Mouse (Mus musculus) midbrain, embryonic 16.5 days (tissue): Measurements from ENCODE around the gene Arl5b. TPM values are rescaled to one million over a fixed set of nuclear protein-coding genes. Genes with fewer than 3 reads are reported as not detected.
A peak's percentile ranks its signal among the peaks of the same experiment; 100 is the strongest.

Experiments used
- ATAC-seq: fragments of 200-750 bp; cut with Nextera tagmentation; 2 replicates; pipeline ENCODE4 v1.8.0; 2017; ENCODE audit warnings: moderate TSS enrichment
- H3K27ac ChIP-seq: fragments of 300-500 bp; sonication (generic); 2 replicates; pipeline ENCODE4 v1.5.1; 2014; ENCODE audit warnings: mild to moderate bottlenecking, low read length, mixed read lengths
- H3K27me3 ChIP-seq: fragments of 300-500 bp; sonication (generic); 2 replicates; pipeline ENCODE4 v1.6.1; 2014; ENCODE audit warnings: low read depth, low read length, mixed read lengths; ENCODE audit not compliant: control insufficient read depth, insufficient read depth
- H3K36me3 ChIP-seq: fragments of 300-500 bp; sonication (generic); 2 replicates; pipeline ENCODE4 v1.6.1; 2014; ENCODE audit warnings: mild to moderate bottlenecking, low read length, moderate library complexity, mixed read lengths; ENCODE audit not compliant: control insufficient read depth, insufficient read depth
- H3K4me1 ChIP-seq: fragments of 300-500 bp; sonication (generic); 2 replicates; pipeline ENCODE4 v1.6.1; 2014; ENCODE audit warnings: mild to moderate bottlenecking, low read length, mixed read lengths; ENCODE audit not compliant: control insufficient read depth, insufficient read depth
- H3K4me2 ChIP-seq: fragments of 300-500 bp; sonication (generic); 2 replicates; pipeline ENCODE4 v1.6.1; 2014; ENCODE audit warnings: mild to moderate bottlenecking, low read length, mixed read lengths
- H3K4me3 ChIP-seq: fragments of 300-500 bp; sonication (generic); 2 replicates; pipeline ENCODE4 v1.5.1; 2014; ENCODE audit warnings: low read depth, mild to moderate bottlenecking, low read length, moderate library complexity, mixed read lengths
- H3K9ac ChIP-seq: fragments of 300-500 bp; sonication (generic); 2 replicates; pipeline ENCODE4 v1.6.1; 2014; ENCODE audit warnings: low read depth, low read length, mixed read lengths
- H3K9me3 ChIP-seq: fragments of 300-500 bp; sonication (generic); replicated peaks from 2 replicates; pipeline ENCODE4 v1.6.1; 2014; ENCODE audit warnings: mild to moderate bottlenecking, low read length, mixed read lengths; ENCODE audit not compliant: control insufficient read depth, poor library complexity, severe bottlenecking
- WGBS: fragments of 180-500 bp; shearing (Covaris S2); extraction: QIAGEN DNeasy Blood & Tissue Kit; methylation state at CpG from one replicate; pipeline ENCODE4 v1.1.7; 2014; 5-methylcytosine and 5-hydroxymethylcytosine counted together
- polyA plus RNA-seq: library from polyadenylated mRNA; unstranded; fragments of >200 nt; fragmentation: Nextera tagmentation; extraction: Ambion mirVana; gene quantifications from 2 replicates; pipeline ENCODE4 v1.2.1, GENCODE M21; 2015

Arl5b gene
- polyA plus RNA-seq = 29.2 and 37.4 TPM in 2 replicates

DNA sequence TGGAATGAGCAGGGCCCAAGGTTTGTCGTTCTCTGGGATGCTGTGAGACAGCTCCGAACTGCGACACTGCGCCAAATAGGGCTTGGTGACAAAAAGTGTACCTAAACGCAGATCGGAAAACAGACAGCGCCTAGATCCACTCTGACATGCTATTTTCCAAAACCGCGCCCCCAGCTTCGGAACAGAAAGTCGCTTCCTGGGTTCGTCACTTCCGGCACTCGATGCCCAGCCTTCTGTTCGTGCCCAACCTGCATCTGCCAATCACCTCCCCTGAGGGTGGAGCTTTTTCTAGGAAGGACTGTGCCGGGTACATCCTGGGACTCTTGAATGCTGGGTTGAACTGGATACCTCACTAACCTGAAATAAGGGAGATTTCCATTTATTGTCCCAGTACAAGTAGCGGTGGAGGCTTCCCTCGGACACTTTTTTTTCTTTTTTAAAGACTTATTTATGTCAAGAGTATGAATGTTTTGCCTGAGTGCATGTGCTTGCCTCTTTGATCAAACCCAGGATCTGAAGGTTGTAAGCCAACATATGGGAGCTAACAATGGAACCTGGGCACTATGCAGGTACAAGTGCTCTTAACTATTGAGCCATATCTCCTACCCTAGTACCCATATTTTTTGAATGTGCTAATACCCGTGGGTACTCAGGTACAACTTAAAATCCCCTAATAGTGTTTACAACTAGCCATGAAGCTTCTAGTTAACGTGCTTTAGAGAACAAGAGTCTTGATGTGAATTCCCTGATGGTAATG is at the start of gene Arl5b:
Arl5b (plus strand) TSS at position 279 of the 757 bp plus-strand sequence.
- Histone ChIP-seq H3K36me3 (no peaks in the 10 kb centered on the region), H3K4me3 (peak within 1 kb of the TSS; percentile 69), H3K27ac (peak within 1 kb of the TSS; percentile 72), H3K9me3 (no peaks in the 10 kb centered on the region), H3K4me2 (peak within 1 kb of the TSS; percentile 57), H3K4me1 (peaks cover 22% of the 10 kb centered on the region), H3K27me3 (no peaks in the 10 kb centered on the region), H3K9ac (peak within 1 kb of the TSS; percentile 70)
- WGBS = 8% methylated on average over 20 of the region's 20 CpGs
- ATAC-seq = peak; percentile 99

DNA sequence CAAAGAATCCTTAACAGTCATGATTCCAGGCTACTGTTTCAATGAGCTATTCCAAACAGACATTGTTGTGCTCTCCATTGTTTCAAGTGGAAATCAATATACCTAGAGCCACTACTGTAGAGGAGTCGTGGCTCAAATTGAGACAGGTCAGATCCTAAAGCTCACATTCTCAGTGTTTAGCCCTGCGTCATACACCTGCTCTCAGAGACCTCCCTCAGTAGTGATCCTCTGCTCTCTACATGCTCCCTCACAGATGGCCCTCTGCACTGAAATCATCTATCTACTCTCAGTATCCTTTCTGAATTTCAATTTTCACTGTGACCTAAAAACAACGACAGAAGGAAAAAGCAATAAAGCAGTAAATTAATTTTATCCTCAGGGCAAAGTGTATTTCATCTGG is 41.7 kb upstream of the Arl5b start:
- 79% methylated on average over 3 of the region's 3 CpGs for WGBS
- Histone ChIP-seq H3K4me2 (no peak overlapping the region), H3K9me3 (peaks cover 2% of the 10 kb centered on the region; the same call in 1 of the 2 replicates), H3K4me3 (no peak overlapping the region), H3K27ac (no peak overlapping the region), H3K27me3 (no peaks in the 10 kb centered on the region), H3K9ac (no peak overlapping the region), H3K4me1 (no peaks in the 10 kb centered on the region), H3K36me3 (peaks cover 15% of the 10 kb centered on the region)
- ATAC-seq = no peak; the same call in 1 of the 2 replicates

- Histone ChIP-seq H3K36me3 (peaks cover 15% of the 10 kb centered on the region), H3K27ac (no peak overlapping the region), H3K9me3 (peaks cover 2% of the 10 kb centered on the region; the same call in 1 of the 2 replicates), H3K4me2 (no peak overlapping the region), H3K27me3 (no peaks in the 10 kb centered on the region), H3K9ac (no peak overlapping the region), H3K4me1 (no peaks in the 10 kb centered on the region), H3K4me3 (no peak overlapping the region)
- no peak for ATAC-seq
- 91% methylated on average over 1 of the region's 1 CpGs for WGBS
Measured at GRCm38 (mm10) chr2:15008072-15008471, 41.1 kb upstream of the Arl5b start.

GRCm38 (mm10) chr2:15026817-15027216 is 22.4 kb upstream of the Arl5b start:
- H3K27me3 ChIP-seq = no peaks in the 10 kb centered on the region
- no peak overlapping the region for H3K9ac ChIP-seq
- no peaks in the 10 kb centered on the region for H3K4me1 ChIP-seq
- H3K9me3 ChIP-seq = no peaks in the 10 kb centered on the region
- WGBS = 95% methylated on average over 3 of the region's 3 CpGs
- no peak overlapping the region for H3K27ac ChIP-seq
- no peaks in the 10 kb centered on the region; the same call in 1 of the 2 replicates for H3K36me3 ChIP-seq
- H3K4me2 ChIP-seq = no peak overlapping the region
- ATAC-seq = no peak
- H3K4me3 ChIP-seq = no peak overlapping the region

DNA sequence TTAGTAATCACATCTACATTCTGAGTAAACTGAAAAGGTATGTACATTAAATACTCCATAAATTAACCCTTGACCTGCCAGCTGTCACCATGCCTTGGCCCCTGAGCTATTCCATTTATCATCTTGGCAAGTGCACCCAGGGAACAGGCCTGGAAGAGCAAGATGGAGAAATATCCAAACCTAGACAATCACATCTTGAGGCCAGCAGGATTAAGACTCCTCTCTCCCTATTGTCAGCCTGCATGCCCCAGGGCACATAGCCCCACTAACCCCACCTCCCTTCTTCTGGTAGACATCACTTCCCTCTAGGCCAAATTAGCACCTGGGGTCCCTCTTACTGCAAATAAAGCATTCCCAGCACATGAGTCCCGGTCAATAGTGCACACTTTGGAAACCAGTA is 21.4 kb upstream of the Arl5b start:
- no peak overlapping the region for H3K9ac ChIP-seq
- peaks cover 1% of the 10 kb centered on the region; the same call in 1 of the 2 replicates for H3K36me3 ChIP-seq
- no peak overlapping the region for H3K27ac ChIP-seq
- no peaks in the 10 kb centered on the region for H3K27me3 ChIP-seq
- H3K4me1 ChIP-seq = no peaks in the 10 kb centered on the region
- ATAC-seq = no peak
- WGBS = 81% methylated on average over 1 of the region's 1 CpGs
- H3K4me3 ChIP-seq = no peak overlapping the region
- no peak overlapping the region for H3K4me2 ChIP-seq
- H3K9me3 ChIP-seq = no peaks in the 10 kb centered on the region

DNA sequence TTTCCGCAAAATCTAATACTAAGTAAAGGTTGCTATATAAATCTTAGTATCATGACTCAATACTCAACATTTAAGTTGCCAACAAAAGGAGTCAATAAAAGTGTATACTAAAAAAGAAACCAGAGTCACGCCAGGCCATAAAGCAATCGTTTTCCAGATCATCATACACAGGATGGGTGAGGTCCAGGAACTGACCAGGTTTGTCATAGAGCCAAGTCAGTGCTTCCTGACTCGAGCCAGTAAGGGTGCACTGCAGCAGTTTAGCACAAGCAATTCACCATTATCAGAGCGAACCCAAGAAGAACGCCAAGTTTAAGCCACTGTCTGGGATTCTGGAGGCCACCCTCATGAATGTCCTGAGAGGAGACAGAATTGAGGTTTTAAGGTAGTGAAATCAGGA is 10.5 kb upstream of the Arl5b start:
- H3K4me1 ChIP-seq = no peaks in the 10 kb centered on the region
- no peaks in the 10 kb centered on the region for H3K27me3 ChIP-seq
- H3K27ac ChIP-seq = no peak overlapping the region
- H3K9ac ChIP-seq = no peak overlapping the region
- H3K4me2 ChIP-seq = no peak overlapping the region
- no peak for ATAC-seq
- 89% methylated on average over 6 of the region's 6 CpGs for WGBS
- H3K4me3 ChIP-seq = no peak overlapping the region
- H3K36me3 ChIP-seq = peaks cover 7% of the 10 kb centered on the region
- no peaks in the 10 kb centered on the region for H3K9me3 ChIP-seq

DNA sequence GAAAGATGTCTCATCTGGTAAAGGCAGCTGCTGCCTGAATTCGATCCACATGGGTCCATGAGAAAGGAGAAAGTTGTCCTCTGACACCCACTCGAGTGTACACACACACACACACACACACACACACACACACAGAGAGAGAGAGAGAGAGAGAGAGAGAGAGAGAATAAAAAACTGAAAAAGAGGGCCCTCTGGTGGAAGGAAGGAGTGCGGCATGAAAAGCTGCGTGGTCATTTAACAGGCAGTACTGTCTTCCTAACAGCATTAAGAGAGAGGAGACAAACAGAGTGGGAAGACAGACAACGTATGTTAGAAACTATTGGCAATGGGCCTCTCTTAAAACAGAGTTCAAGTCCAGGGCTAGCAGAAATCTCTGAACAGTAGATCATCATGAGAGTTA is 8.9 kb upstream of the Arl5b start:
- H3K9me3 ChIP-seq = no peaks in the 10 kb centered on the region
- ATAC-seq = no peak
- no peak overlapping the region for H3K4me2 ChIP-seq
- no peaks in the 10 kb centered on the region for H3K27me3 ChIP-seq
- no peaks in the 10 kb centered on the region for H3K4me1 ChIP-seq
- 60% methylated on average over 5 of the region's 5 CpGs for WGBS
- no peak overlapping the region for H3K27ac ChIP-seq
- H3K4me3 ChIP-seq = no peak overlapping the region
- H3K9ac ChIP-seq = no peak overlapping the region
- peaks cover 7% of the 10 kb centered on the region for H3K36me3 ChIP-seq

DNA sequence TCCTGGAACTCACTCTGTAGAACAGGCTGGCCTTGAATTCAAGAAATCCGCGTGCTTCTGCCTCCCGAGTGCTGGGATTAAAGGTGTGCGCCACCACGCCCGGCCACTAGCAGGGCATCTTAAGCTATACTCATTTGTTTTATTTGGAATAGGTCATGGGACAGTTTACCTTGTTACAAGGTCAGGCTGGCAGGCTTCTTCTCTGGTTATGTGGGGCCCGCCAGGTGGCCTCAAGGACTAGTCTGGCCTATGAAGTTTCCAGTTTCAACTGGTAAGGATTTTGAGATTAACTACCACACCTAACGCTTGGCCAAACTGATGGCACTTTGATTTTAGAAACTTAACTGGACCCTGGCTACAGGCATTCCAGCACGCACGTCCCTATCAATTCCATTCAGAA is 5.3 kb downstream of the Arl5b start:
- no peaks in the 10 kb centered on the region for H3K27me3 ChIP-seq
- H3K27ac ChIP-seq = peak overlapping the region; percentile 94
- peak overlapping the region; percentile 76 for H3K4me2 ChIP-seq
- peak overlapping the region; percentile 83 for H3K9ac ChIP-seq
- ATAC-seq = no peak
- H3K4me1 ChIP-seq = peaks cover 38% of the 10 kb centered on the region
- peak overlapping the region; percentile 89 for H3K4me3 ChIP-seq
- H3K36me3 ChIP-seq = no peaks in the 10 kb centered on the region
- 12% methylated on average over 10 of the region's 10 CpGs for WGBS
- no peaks in the 10 kb centered on the region for H3K9me3 ChIP-seq

DNA sequence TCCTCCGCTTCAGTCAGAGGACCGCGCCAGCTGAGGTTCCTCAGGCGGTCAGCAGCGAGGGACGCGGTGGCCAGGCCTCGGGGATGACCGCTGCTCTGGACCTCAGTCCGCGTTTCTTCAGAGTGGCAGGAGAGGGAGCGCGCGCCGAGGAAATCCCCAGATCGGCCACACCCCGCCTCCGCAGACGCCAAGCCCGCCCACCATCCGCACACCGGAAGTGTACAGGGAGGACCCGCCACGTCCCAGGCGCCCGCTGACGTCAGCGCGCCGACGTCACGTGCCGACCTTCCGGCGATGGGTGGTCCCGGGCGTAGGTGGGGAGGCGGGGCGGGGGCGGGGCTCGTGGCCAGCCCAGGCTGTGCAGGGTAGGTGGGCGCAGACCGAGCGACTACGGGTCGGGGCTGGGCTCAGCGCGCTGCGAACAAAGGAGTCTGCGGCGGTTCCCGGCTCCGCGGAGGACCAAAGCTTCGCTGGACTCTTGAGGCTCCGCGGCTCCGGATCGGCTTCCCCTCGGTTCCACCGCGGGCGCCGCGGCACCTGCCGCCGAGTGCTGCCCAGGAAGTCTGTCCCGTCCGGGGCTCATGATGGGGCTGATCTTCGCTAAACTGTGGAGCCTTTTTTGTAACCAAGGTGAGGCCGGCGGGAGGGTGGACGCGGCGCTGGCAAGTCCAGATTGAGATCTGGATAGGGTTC is 5.9 kb downstream of the Arl5b start, which contains the start of gene Nsun6:
Nsun6 (minus strand) TSS at position 125 of the 693 bp plus-strand sequence.
- H3K27ac ChIP-seq = peak within 1 kb of the TSS; percentile 96
- peak; percentile 99 for ATAC-seq
- peak within 1 kb of the TSS; percentile 89 for H3K4me3 ChIP-seq
- H3K27me3 ChIP-seq = no peaks in the 10 kb centered on the region
- H3K4me1 ChIP-seq = peaks cover 35% of the 10 kb centered on the region
- H3K4me2 ChIP-seq = peak within 1 kb of the TSS; percentile 83
- H3K36me3 ChIP-seq = no peaks in the 10 kb centered on the region
- no peaks in the 10 kb centered on the region for H3K9me3 ChIP-seq
- WGBS = under 1% methylated on average over 65 of the region's 75 CpGs
- peak within 1 kb of the TSS; percentile 96 for H3K9ac ChIP-seq
